Mouse (Mus musculus) heart, embryonic 14.5 days (tissue): ENCODE results near the gene Gm6034. TPM values are rescaled to one million over a fixed set of nuclear protein-coding genes. Genes with fewer than 3 reads are reported as not detected.
"Not testable (repeated sequence)": the region's sequence is repeated elsewhere in the genome, so short reads cannot be mapped to it uniquely, and the experiment has no call there.

ENCODE experiments used
- ATAC-seq: fragments of 200-750 bp; cut with Nextera tagmentation; 2 replicates; pipeline ENCODE4 v1.8.0; 2017; ENCODE audit warnings: low read depth, moderate TSS enrichment; ENCODE audit not compliant: insufficient number of reproducible peaks, insufficient read depth, low FRiP score
- H3K27ac ChIP-seq, 2 experiments: fragments of 200-500 bp in 1 of 2; fragments of 300-500 bp in 1 of 2; sonication (generic) in 1 of 2; replicated peaks in 1 of 2; 2 replicates each; pipeline ENCODE4 v1.5.1; 2012 to 2014; ENCODE audit warnings: low read depth in 2 of 2, low read length in 2 of 2, control low read depth in 1 of 2, mild to moderate bottlenecking in 1 of 2, mixed read lengths in 1 of 2; ENCODE audit not compliant: control insufficient read depth in 1 of 2, insufficient read depth in 1 of 2
- H3K27me3 ChIP-seq: fragments of 300-500 bp; sonication (generic); 2 replicates; pipeline ENCODE4 v1.6.1; 2014; ENCODE audit warnings: mild to moderate bottlenecking, low read length, control low read depth; ENCODE audit not compliant: control insufficient read depth, insufficient read depth
- H3K36me3 ChIP-seq: fragments of 300-500 bp; sonication (generic); 2 replicates; pipeline ENCODE4 v1.6.1; 2014; ENCODE audit warnings: mild to moderate bottlenecking, control low read depth, low read length, mixed read lengths; ENCODE audit not compliant: control insufficient read depth, insufficient read depth
- H3K4me1 ChIP-seq, 2 experiments: fragments of 200-500 bp in 1 of 2; fragments of 300-500 bp in 1 of 2; sonication (generic) in 1 of 2; 2 replicates each; pipeline ENCODE4 v1.6.1; 2012 to 2014; ENCODE audit warnings: low read length in 2 of 2, control low read depth in 1 of 2, mixed read lengths in 1 of 2; ENCODE audit not compliant: control insufficient read depth in 2 of 2, insufficient read depth in 2 of 2
- H3K4me2 ChIP-seq: fragments of 300-500 bp; sonication (generic); 2 replicates; pipeline ENCODE4 v1.6.1; 2014; ENCODE audit warnings: mild to moderate bottlenecking, low read length
- H3K4me3 ChIP-seq, 2 experiments: fragments of 200-500 bp in 1 of 2; fragments of 300-500 bp in 1 of 2; sonication (generic) in 1 of 2; 2 replicates each; pipeline ENCODE4 v1.5.1; 2012 to 2014; ENCODE audit warnings: low read length in 2 of 2, mild to moderate bottlenecking in 2 of 2, control low read depth in 1 of 2, low read depth in 1 of 2, moderate library complexity in 1 of 2; ENCODE audit not compliant: control insufficient read depth in 1 of 2, insufficient read depth in 1 of 2
- H3K9ac ChIP-seq: fragments of 300-500 bp; sonication (generic); 2 replicates; pipeline ENCODE4 v1.6.1; 2014; ENCODE audit warnings: mild to moderate bottlenecking, low read length
- H3K9me3 ChIP-seq: fragments of 300-500 bp; sonication (generic); 2 replicates; pipeline ENCODE4 v1.6.1; 2016; ENCODE audit warnings: low read length, control low read depth; ENCODE audit not compliant: control insufficient read depth
- WGBS: fragments of 180-500 bp; shearing (Covaris S2); extraction: QIAGEN DNeasy Blood & Tissue Kit; methylation state at CpG from one replicate; pipeline ENCODE4 v1.1.7; 2014; 5-methylcytosine and 5-hydroxymethylcytosine counted together
- polyA plus RNA-seq: library from polyadenylated mRNA; unstranded; fragments of >200 nt; fragmentation: Nextera tagmentation; extraction: Ambion mirVana; gene quantifications from 2 replicates; pipeline ENCODE4 v1.2.1, GENCODE M21; 2014

Gm6034 gene
- polyA plus RNA-seq, 1 experiment from 2014 or later: not detected

DNA sequence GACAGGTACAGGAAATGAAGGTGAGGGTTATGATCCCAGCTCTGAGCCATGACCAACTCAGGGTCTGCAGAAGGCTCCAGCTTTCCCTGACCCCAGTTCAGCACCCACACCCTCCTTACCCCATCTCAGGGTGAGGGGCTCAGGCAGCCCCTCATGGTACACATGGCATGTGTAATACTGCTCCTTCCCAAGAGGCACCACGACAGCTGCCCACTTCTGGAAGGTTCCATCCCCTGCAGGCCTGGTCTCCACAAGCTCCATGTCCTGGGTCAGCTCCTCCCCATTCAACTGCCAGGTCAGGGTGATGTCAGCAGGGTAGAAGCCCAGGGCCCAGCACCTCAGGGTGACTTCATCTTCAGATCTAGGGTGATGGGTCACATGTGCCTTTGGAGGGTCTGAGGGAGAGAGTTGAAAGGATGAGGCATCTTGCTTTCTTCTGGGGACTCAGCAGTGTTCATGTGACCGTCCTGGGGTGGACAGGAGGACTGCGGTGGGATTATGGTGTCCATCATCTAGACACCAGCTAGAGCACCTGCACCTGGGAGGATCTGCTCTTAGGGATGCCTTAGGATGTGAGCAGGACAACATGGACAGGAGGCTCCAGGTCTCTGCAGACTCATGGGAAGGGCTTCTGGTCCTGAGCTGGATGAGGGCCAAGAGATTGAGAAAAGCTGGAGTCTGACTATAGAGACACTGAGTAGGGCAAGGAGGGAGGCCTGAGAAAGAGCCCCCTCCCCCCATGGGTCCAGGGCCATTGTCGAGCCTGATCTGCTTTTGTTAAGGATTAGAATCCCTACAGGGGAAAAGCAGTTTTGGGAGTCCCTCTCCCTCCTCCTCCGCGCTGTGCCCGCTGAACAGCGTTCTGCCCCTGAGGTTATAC is 11.8 kb upstream of the Gm6034 start:
- 47% methylated on average over 8 of the region's 8 CpGs for WGBS
- not testable (repeated sequence) for H3K27me3 ChIP-seq, H3K4me1 ChIP-seq, H3K36me3 ChIP-seq, H3K9me3 ChIP-seq, H3K27ac ChIP-seq, H3K9ac ChIP-seq
- ATAC-seq: 0 out of 2 replicates have a peak, but pooled peaks have one; percentile 20
- H3K4me2 ChIP-seq: peak overlapping the region; percentile 90
- H3K4me3 ChIP-seq: peak overlapping the region in 1 of 2 experiments; percentile 49; a peak in 2 of 4 replicates

DNA sequence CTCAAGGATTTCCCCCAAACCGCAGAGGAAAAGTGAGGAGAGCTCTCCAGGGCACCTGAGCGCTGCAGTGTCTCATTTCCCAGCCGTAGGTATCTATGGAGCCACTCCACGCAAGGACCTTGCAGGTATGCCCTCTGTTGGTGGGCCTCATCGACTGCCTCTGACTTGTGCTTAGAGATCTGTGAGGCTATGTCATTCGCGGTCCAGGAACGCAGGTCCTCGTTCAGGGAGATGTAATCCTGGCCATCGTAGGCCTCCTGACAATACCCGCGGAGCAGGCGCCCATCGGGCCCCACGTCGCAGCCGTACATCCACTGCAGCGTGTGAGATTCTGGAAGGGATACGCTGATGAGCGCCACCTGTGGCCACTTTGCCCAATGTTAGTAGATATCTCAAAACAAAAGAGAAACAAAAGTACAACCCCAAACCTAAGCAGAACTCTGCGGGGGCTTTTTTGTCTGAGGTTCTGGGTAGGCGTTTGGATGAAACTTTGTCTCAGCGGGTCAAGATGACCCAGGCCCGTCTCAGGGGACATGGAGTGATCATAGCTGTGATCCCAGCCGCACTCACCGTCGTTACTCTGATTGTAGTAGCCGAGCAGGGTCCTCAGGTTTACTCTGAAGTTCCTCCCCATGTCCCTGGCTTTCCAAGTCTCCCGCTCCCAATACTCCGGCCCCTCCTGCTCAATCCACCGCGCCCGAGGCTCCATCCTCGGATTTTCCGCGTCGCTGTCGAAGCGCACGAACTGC is 11.0 kb upstream of the Gm6034 start:
- Histone ChIP-seq H3K9ac (peak overlapping the region; percentile 62), H3K4me3 (peak overlapping the region; percentile 49 to 57), H3K4me2 (peak overlapping the region; percentile 90)
- not testable (repeated sequence) for H3K4me1 ChIP-seq, H3K27me3 ChIP-seq, H3K36me3 ChIP-seq, H3K27ac ChIP-seq, H3K9me3 ChIP-seq
- 2% methylated on average over 40 of the region's 40 CpGs for WGBS
- peak; percentile 37 for ATAC-seq

DNA sequence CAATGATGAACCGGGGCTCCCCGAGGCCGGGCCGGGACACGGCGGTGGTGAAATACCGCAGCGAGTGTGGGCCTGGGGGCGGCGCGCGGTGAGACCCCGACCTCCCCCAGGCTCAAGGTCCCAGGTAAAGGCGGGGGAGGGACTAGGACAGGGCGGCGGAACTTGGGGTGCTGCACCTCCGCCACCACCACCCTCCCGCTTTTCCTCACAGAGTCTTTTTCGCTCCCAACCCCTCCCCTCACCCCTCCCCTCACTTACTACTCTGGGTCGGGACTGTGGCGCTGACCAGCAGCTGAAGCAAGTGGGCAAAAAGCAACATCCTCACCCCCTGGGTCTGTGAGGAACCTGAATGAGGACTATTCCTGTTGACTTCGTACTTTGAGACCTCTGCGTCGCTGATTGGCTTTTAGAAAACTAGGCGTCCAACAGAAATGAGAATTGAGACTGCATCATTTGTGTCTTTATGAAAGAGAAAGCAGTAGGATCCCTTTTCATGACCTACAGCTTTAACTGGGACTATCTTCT is 10.3 kb upstream of the Gm6034 start, which contains the start of gene H2-T23:
H2-T23 (minus strand) TSS at position 505 of the 525 bp plus-strand sequence.
- H3K4me1 ChIP-seq, H3K9me3 ChIP-seq, ATAC-seq, H3K27ac ChIP-seq, H3K36me3 ChIP-seq, H3K27me3 ChIP-seq: not testable (repeated sequence)
- Histone ChIP-seq H3K4me2 (peak within 1 kb of the TSS; percentile 90), H3K4me3 (peak within 1 kb of the TSS; percentile 49 to 57), H3K9ac (peak within 1 kb of the TSS; percentile 62)
- 1% methylated on average over 24 of the region's 25 CpGs for WGBS

DNA sequence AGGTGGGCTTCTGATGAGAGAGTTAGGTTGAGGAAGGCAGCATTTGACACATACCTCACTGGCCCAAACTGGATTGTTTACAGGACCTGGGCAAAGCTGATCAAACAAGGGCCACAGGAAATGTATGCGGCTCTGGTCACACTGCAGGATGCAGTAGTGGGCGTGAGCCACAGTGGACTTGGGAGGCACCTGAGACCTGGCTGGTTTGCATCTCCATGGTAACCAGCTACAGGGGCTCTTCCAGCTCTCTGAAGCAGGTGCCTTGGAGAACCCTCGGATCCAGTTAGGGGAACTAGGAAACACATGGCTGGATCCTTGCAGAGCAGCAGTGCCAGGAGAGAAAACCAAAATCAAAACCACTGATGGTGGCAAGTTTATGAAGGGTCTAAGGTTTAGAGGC is 8.2 kb upstream of the Gm6034 start:
- H3K36me3 ChIP-seq: not testable (repeated sequence)

DNA sequence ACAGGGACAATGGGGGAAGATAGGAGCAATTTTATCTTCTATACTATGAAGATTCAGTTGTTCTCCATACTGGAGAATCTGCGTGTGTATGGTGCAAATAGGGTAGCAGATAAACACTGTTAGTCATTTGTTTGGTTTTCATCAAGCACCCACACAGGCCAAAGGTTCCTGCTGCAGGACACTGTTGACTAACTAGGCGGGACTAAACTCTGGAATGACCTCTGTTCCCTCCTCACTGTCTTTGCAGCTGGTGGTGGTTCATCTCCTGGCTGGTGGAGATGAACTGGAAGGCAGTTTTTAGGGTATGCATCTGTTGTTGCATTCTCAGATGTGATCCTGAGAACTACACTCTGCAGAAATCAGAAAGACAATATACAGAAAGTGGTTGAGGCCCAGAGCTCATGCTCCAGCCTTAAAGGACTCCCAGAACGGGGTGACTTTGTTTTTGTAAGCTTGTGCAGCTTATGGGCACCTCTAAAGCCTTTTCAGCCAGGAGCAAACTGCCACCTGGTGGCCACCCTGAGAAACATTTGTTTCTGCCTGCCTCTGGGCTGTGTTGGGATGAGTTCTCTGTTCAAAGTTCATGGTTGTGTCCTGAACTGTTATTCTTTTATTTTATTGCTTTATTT is 7.6 kb upstream of the Gm6034 start:
- H3K9ac ChIP-seq, ATAC-seq, H3K36me3 ChIP-seq, H3K9me3 ChIP-seq, H3K27me3 ChIP-seq, H3K4me3 ChIP-seq, H3K4me2 ChIP-seq, H3K27ac ChIP-seq, H3K4me1 ChIP-seq: not testable (repeated sequence)
- 26% methylated on average over 3 of the region's 3 CpGs for WGBS

More for the DNA sequence above, 8.2 kb upstream of the Gm6034 start:
- H3K27ac ChIP-seq, H3K9me3 ChIP-seq, H3K4me1 ChIP-seq, ATAC-seq, H3K9ac ChIP-seq, H3K4me3 ChIP-seq, H3K4me2 ChIP-seq, H3K27me3 ChIP-seq: not testable (repeated sequence)
- 54% methylated on average over 3 of the region's 3 CpGs for WGBS

DNA sequence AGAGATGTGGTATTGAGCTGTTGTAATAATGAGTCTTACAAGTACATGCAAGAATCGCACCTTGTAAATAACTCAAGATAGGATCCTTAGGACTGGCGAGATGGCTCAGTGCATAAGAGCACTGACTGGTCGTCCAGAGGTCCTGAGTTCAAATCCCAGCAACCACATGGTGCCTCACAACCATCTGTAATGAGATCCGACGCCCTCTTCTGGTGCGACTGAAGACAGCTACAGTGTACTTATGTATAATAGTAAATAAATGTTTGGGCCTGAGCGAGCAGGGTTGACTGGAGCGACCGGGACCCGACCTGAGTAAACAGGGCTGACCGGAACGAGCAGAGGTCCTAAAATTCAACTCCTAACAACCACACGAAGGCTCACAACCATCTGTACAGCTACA is 6.6 kb upstream of the Gm6034 start:
- not testable (repeated sequence) for H3K4me1 ChIP-seq, H3K4me2 ChIP-seq, H3K9ac ChIP-seq, ATAC-seq, H3K9me3 ChIP-seq, H3K27ac ChIP-seq, H3K36me3 ChIP-seq, H3K4me3 ChIP-seq, H3K27me3 ChIP-seq
- WGBS: 79% methylated on average over 13 of the region's 13 CpGs

DNA sequence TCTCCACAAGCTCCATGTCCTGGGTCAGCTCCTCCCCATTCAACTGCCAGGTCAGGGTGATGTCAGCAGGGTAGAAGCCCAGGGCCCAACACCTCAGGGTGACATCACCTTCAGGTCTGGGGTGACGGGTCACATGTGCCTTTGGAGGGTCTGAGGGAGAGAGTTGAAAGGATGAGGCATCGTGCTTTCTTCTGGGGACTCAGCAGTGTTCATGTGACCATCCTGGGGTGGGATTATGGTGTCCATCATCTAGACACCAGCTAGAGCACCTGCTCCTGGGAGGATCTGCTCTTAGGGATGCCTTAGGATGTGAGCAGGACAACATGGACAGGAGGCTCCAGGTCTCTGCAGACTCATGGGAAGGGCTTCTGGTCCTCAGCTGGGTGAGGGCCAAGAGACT is 2.2 kb upstream of the Gm6034 start:
- not testable (repeated sequence) for H3K36me3 ChIP-seq, H3K27ac ChIP-seq, ATAC-seq, H3K4me1 ChIP-seq, H3K27me3 ChIP-seq, H3K9me3 ChIP-seq, H3K9ac ChIP-seq, H3K4me3 ChIP-seq, H3K4me2 ChIP-seq
- 74% methylated on average over 2 of the region's 2 CpGs for WGBS
